Mouse (Mus musculus): ENCODE data around the gene Chrna3.

- TF ChIP-seq CTCF (IDR thresholded peaks at IDR 0.05; ENCODE audit: borderline replicate concordance, control insufficient read depth, extremely low read depth, insufficient read depth, low read length, poor library complexity) (no peak), POLR2A (IDR thresholded peaks at IDR 0.05; ENCODE audit: control insufficient read depth, extremely low read depth, insufficient read depth, low read length, poor library complexity) (no peak)
Measured at GRCm38 (mm10) chr9:54981291-54982191, 44.8 kb downstream of the Chrna3 start.

Data from thymus, adult 2 months (tissue).